Mouse (Mus musculus) left cerebral cortex, postnatal 4 days (tissue): ENCODE measurements around the gene Tmem63a. TPM values are rescaled to one million over a fixed set of nuclear protein-coding genes. Genes with fewer than 3 reads are reported as not detected.
"Not testable (repeated sequence)": the region's sequence is repeated elsewhere in the genome, so short reads cannot be mapped to it uniquely, and the experiment has no call there.

Experiments
- DNase-seq: peaks from one replicate; pipeline ENCODE4 v3.0.0-alpha.2; 2022
- intact Hi-C: fragments of 180-260 bp; cut with DNase I; formaldehyde crosslinking; loops from one replicate; pipeline ENCODE4 v1.15.1; 2025
- total RNA-seq, 2 experiments: library from RNA; stranded (reverse); gene quantifications; 2 replicates each; pipeline ENCODE4 v1.2.3; 2021

The Tmem63a gene
- 1 to 10 TPM; 1.8 to 3.3 TPM for total RNA-seq

DNA sequence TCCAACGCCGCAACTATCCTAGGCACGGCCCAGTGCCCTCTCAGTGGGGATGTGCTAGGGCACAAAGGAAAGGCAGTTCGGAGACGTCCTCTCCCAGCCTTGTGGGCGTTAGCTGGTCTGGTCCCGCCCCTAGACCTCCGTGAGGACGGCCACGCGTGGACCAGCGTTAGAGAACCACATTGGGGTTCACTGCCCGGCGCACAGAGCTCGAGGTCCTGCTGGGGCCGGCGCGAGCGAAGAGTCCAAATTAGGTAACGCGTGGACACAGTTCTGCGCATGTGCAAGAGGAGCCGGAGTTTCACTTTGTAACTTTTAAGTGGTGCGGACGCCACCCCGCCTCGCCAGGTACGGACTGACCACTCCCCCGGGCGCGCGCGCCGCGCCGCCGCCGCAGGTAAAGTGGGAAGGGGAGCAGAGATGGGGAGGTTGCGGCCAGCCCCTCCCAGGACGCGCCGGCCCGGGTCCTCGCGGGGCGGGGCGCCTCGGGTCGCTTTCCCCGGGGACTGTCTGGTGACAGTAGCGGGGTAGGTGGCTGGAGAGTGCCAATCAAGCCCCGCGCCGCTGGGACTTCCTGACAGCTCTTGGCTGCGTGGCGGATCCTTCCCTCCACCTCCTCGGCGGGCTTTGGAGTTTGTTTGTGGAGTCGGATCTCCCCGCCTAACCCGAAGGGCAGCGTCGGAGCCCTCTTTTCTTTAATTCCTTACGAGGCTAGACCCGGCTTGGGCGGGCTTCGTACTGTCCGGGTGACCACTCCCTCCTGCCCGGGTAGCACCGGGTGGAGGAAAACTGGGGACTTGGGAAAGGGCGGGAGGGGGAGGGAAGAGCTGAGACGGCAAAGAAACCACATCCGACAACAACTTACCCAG is at the start of gene Tmem63a:
TSS of gene Tmem63a (plus strand) at position 179 of the 866 bp plus-strand sequence.
- intact Hi-C loops, result no loop called here
- peak; percentile 43 for DNase-seq

GRCm38 (mm10) chr1:180892808-180893207 is 49.3 kb upstream of the Tmem63a start, which contains the start of gene Lefty2:
Gene Lefty2 (plus strand): TSS chr1:180893108.
- DNase-seq, result no peak
- intact Hi-C loops, result no loop called here

DNA sequence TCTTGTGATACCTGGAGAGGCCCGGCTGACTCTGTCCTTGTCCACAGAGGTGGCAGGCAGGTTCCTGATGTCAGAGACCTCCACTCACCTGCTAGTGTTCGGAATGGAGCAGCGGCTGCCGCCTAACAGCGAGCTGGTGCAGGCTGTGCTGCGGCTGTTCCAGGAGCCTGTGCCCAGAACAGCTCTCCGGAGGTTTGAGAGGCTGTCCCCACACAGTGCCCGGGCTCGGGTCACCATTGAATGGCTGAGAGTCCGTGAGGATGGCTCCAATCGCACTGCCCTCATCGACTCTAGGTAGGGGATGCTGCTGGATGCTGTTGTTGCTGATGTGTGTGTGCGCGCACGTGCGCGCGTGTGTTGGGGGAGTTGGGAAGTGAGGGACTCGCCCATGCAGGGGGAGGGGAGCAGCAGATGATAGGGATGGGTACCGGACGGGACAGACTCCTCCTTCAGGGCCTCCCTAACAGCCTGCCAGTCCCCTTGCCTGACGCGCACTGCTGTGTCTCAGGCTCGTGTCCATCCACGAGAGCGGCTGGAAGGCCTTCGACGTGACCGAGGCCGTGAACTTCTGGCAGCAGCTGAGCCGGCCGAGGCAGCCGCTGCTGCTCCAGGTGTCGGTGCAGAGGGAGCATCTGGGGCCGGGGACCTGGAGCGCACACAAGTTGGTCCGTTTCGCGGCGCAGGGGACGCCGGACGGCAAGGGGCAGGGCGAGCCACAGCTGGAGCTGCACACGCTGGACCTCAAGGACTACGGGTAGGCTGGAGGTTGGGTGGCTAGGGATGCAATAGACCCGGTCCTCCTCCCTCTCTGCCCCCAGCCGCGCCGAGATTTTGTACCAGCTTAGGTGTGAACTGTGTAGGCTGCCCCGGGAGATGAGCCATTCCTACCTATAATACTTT is 47.8 kb upstream of the Tmem63a start:
- DNase-seq, intact Hi-C loops: not testable (repeated sequence)

DNA sequence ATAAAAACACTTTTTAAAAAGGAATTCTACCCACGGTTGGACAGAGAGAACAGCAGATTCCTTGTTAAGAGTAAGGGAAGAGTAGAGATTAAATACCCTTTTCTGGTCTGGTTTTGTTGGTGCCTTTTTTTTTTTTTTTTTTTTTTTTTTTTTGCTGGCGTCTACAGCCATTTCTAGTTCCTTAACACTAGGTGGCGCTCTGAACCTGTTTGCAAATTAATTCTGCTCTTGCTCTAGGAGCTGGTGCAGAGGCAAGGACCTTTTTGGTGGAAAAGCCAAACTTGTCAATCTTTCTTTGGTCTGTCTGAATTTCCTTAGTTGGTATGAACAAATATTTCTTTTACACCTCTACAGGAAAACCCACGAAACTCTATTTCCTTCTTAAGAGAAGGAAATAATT is 41.0 kb upstream of the Tmem63a start:
- DNase-seq, result no peak
- intact Hi-C loops, result loop anchor here (5.0 to 10.0 kb wide), 3 partner anchors 71 to 194 kb away; no protein-coding TSS in a partner anchor

GRCm38 (mm10) chr1:180902915-180903314 is 39.2 kb upstream of the Tmem63a start:
- no peak for DNase-seq
- intact Hi-C loops, result loop anchor here (5.0 to 10.0 kb wide), 3 partner anchors 69 to 192 kb away; no protein-coding TSS in a partner anchor

- no peak for DNase-seq
- intact Hi-C loops, result loop anchor here (5.0 to 10.0 kb wide), 3 partner anchors 69 to 191 kb away; no protein-coding TSS in a partner anchor
Observed at GRCm38 (mm10) chr1:180903666-180904038, 38.5 kb upstream of the Tmem63a start.

- intact Hi-C loops, result loop anchor here (5.0 to 10.0 kb wide), 3 partner anchors 68 to 191 kb away; no protein-coding TSS in a partner anchor
- DNase-seq, result peak; percentile 96
Observed at GRCm38 (mm10) chr1:180904039-180904814, 37.9 kb upstream of the Tmem63a start, which contains the start of gene Pycr2. Gene Pycr2 (plus strand): TSS chr1:180904293.

GRCm38 (mm10) chr1:180904815-180905080 is 37.4 kb upstream of the Tmem63a start:
- intact Hi-C loops, result loop anchor here (5.0 to 10.0 kb wide), 3 partner anchors 68 to 190 kb away; no protein-coding TSS in a partner anchor
- DNase-seq, result no peak

DNA sequence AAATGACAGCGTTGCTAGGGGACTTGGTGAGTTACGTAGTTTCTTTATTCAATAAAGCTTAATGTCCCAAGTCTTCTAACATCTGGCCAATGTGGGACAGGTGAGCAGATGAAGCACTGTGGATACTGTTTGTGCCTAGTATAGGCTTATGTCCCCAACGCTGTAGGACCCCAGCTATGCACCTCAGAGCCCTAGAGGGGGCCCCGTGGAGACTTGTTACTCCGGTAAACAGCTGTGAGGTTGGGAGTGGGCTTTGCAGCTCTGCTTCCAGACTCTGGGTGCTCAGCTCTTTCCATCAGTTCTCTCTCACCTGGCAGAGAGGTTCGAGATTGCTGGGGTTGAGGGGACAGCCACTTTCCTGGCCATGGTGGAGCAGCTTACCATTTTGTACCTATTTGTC is 36.8 kb upstream of the Tmem63a start:
- intact Hi-C loops, result loop anchor here (10.0 kb wide), 1 partner anchor 189 kb away; no protein-coding TSS in a partner anchor
- DNase-seq, result no peak

DNA sequence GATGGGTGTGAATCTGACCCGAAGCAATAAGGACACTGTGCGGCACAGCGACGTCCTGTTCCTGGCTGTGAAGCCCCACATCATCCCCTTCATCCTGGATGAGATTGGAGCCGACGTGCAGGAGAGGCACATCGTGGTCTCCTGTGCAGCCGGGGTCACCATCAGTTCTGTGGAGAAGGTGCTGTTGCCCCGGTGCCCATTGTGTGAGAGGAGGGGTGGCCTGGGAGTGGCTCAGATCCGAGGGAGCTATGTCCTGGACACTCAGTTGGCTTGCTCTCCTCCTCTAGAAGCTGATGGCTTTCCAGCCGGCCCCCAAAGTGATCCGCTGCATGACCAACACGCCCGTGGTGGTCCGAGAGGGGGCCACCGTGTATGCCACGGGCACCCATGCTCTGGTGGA is 36.3 kb upstream of the Tmem63a start:
- no peak for DNase-seq
- intact Hi-C loops, result loop anchor here (10.0 kb wide), 1 partner anchor 189 kb away; no protein-coding TSS in a partner anchor

- DNase-seq, result no peak
- intact Hi-C loops, result loop anchor here (10.0 kb wide), 1 partner anchor 188 kb away; no protein-coding TSS in a partner anchor
Observed at GRCm38 (mm10) chr1:180906461-180907147, 35.5 kb upstream of the Tmem63a start.

DNA sequence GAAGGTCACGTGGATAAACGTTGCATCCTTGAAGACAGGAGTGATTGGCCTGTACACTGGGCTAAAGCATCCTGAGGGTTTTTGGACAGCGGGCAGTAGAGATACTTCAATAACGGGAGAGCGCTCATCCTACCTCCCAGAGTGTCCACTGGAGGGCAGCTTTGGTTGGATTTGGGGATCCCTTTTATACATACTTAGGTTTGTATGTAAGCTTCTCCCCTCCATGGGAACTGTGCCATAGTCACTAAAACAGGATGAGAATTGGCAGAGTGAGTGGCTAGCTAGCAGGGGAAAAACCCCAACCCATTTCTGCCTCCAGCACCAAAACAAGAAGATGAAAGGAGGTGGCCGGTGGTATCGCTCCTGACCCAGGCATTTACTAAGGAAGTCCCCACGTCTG is 31.0 kb upstream of the Tmem63a start:
- intact Hi-C loops, result no loop called here
- no peak for DNase-seq

GRCm38 (mm10) chr1:180911653-180912287 is 30.4 kb upstream of the Tmem63a start:
- no peak for DNase-seq
- intact Hi-C loops, result no loop called here

DNA sequence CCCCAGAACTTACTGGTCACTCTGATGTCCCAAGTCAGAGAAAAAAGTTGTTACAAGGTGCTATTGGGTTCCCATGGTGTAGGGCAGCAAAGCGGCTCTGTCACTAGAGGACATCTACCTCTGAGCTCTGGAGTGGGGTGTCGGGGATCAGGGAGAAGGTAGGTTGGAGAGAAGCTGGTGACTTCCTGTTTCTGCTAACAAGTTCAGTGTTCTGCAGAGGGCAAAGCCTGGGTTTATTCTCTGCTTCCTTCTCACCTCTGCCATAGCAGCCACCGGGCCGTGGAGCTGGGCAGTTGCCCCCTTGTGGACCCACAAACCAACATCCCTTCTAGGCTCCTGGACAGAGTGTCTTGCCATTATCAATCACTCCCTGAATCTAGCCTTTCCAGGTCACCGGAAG is 29.4 kb upstream of the Tmem63a start:
- intact Hi-C loops, result no loop called here
- no peak for DNase-seq

- intact Hi-C loops, result no loop called here
- DNase-seq, result no peak
Observed at GRCm38 (mm10) chr1:180913797-180914196, 28.3 kb upstream of the Tmem63a start.

- no peak for DNase-seq
- intact Hi-C loops, result no loop called here
Observed at GRCm38 (mm10) chr1:180916425-180916824, 25.7 kb upstream of the Tmem63a start.

GRCm38 (mm10) chr1:180917053-180917452 is 25.1 kb upstream of the Tmem63a start:
- no peak for DNase-seq
- intact Hi-C loops, result no loop called here

DNA sequence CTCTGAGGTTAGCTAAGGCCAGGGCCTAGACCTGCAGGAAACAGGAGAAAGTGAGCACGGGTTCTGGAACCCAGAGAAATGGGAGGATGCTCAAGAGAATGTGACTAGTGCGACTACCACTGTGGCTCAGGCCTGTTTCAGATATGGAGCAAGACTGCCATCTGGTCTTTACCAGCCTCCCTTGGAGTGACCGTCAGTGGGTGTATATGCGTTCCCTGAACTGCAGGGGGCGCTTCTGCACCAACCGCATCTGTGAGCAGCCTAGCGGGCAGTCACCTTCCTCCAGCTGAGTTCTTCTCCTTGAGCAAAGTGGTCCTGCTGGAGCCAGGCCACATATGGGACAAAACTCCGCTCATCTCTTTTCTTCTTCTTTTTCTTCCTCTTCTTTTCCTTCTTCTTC is 22.5 kb upstream of the Tmem63a start:
- intact Hi-C loops, result no loop called here
- DNase-seq, result no peak
